Mouse (Mus musculus): ENCODE data around the gene Abtb2. TPM values are rescaled to one million over a fixed set of nuclear protein-coding genes. Genes with fewer than 3 reads are reported as not detected.

Abtb2 gene
- polyA plus RNA-seq, 1 experiment from 2014 or later: 15.6 TPM

DNA sequence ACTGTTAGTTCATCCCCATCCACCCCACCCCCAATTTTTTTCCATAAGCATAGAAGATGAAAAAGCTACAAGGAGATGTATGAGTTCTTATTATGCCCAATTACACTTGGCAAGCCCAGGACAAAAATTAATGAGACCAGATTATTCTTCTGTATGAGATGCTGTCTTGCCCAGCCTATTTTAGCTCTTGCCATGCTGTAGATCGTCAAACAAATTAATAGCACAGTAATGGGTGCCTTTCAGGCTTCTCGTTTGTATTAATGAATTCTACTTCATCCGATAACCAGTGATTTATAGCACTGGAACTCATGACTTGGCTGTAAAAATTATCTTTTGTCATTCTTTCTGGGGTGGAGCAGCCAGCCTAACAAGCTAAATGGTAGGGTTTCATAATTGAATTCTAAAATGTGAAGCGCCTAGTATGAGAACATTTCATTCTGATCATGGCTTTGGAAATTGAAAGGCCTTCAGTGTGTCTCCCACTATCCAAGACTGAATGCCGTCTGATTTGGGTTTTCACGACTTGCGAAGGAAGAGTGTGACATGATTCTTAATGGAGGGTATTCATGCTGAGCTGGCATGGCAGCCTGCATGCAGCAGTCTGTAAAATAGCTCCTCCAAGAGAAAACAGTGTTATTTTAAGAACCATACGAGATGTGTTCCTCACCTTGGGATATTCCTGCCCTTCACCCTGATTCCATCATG, 44.9 kb downstream of the Abtb2 start:
- Histone ChIP-seq H3K36me3 (ENCODE audit: control insufficient read depth, insufficient read depth, low read length) (no peaks in the 10 kb centered on the region), H3K9me3 (replicated peaks; ENCODE audit: control insufficient read depth, low read length) (no peaks in the 10 kb centered on the region), H3K4me2 (no peak overlapping the region), H3K27me3 (ENCODE audit: control insufficient read depth, insufficient read depth, low read length) (no peaks in the 10 kb centered on the region), H3K27ac (ENCODE audit: low read depth, low read length) (no peak overlapping the region), H3K9ac (ENCODE audit: low read depth, low read length) (no peak overlapping the region), H3K4me3 (ENCODE audit: low read depth, low read length) (no peak overlapping the region), H3K4me1 (ENCODE audit: control insufficient read depth, insufficient read depth, low read length) (peaks cover 40% of the 10 kb centered on the region)
- WGBS (ENCODE audit: insufficient replicate concordance): 84% methylated on average over 8 of the region's 8 CpGs
- ATAC-seq (replicated peaks; ENCODE audit: insufficient number of reproducible peaks, low FRiP score, low TSS enrichment): no peak

DNA sequence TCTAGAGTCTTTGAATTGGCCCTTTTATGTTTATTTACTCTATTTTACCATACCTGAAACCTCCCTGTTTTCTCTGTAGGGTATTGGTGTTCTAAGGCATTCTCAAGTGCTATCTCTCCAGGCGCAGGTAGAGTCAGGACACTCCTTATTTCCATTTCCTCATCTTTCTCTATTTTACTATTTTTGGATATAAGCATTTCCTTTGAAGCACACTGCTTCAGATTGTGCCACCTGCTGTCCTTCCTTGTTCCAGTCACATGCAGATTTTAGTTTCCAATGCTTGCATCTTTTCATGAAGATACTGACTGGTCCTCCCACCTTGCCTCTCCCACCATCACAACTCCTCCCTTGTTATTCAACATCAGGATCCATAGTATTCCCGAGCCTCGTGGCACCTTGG, 47.8 kb downstream of the Abtb2 start:
- Histone ChIP-seq H3K27ac (ENCODE audit: low read depth, low read length) (no peak overlapping the region), H3K4me2 (no peak overlapping the region), H3K4me3 (ENCODE audit: low read depth, low read length) (no peak overlapping the region), H3K27me3 (ENCODE audit: control insufficient read depth, insufficient read depth, low read length) (no peaks in the 10 kb centered on the region), H3K4me1 (ENCODE audit: control insufficient read depth, insufficient read depth, low read length) (peaks cover 26% of the 10 kb centered on the region), H3K9ac (ENCODE audit: low read depth, low read length) (no peak overlapping the region), H3K9me3 (replicated peaks; ENCODE audit: control insufficient read depth, low read length) (no peaks in the 10 kb centered on the region), H3K36me3 (ENCODE audit: control insufficient read depth, insufficient read depth, low read length) (no peaks in the 10 kb centered on the region)
- no peak for ATAC-seq (replicated peaks; ENCODE audit: insufficient number of reproducible peaks, low FRiP score, low TSS enrichment)
- WGBS (ENCODE audit: insufficient replicate concordance): 61% methylated on average over 3 of the region's 3 CpGs

DNA sequence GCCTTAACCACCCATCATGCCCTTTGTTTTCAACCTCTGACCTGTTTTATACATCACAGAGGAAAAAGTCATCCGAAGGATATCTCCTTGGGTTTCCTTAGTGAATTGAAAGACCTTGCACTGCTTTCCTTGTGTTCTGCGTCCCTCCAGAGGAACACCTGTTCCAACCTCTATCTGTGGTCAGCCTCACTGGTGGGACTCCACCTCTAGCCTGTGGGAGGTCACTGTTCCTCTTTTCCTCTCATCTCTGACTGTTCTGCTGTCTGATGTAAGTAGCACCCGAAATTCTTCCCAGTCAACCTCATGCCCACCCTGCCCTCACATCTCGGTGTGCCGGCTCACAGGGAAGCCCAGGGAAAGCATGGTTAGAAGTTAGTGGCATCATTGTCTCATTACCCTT, 48.9 kb downstream of the Abtb2 start:
- no peak overlapping the region for H3K4me2 ChIP-seq
- H3K4me1 ChIP-seq (ENCODE audit: control insufficient read depth, insufficient read depth, low read length): peaks cover 19% of the 10 kb centered on the region
- 83% methylated on average over 5 of the region's 5 CpGs for WGBS (ENCODE audit: insufficient replicate concordance)
- no peak overlapping the region for H3K9ac ChIP-seq (ENCODE audit: low read depth, low read length)
- H3K27ac ChIP-seq (ENCODE audit: low read depth, low read length): no peak overlapping the region
- no peak for ATAC-seq (replicated peaks; ENCODE audit: insufficient number of reproducible peaks, low FRiP score, low TSS enrichment)
- no peaks in the 10 kb centered on the region for H3K9me3 ChIP-seq (replicated peaks; ENCODE audit: control insufficient read depth, low read length)
- no peak overlapping the region for H3K4me3 ChIP-seq (ENCODE audit: low read depth, low read length)
- H3K36me3 ChIP-seq (ENCODE audit: control insufficient read depth, insufficient read depth, low read length): no peaks in the 10 kb centered on the region
- H3K27me3 ChIP-seq (ENCODE audit: control insufficient read depth, insufficient read depth, low read length): no peaks in the 10 kb centered on the region

DNA sequence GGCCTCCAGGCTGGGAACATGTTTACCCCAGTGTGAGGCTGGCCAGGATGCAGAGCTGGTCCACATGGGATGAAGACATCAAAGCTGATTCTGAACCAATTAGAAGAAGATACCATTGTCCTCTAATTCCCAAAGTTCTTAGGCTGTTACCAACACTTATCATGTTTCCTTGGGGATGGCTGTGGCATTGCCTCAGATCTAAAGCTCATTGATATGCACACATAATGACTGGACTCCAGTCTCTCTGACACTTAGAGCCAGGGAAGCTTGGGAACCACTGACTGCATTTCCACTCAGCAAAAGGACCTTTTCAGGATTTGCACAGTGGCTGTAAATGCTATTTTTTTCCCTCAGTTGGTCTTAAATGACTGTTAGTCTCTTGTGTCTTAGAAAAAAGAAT, 52.3 kb downstream of the Abtb2 start:
- Histone ChIP-seq H3K9ac (ENCODE audit: low read depth, low read length) (no peak overlapping the region), H3K4me1 (ENCODE audit: control insufficient read depth, insufficient read depth, low read length) (peaks cover 36% of the 10 kb centered on the region), H3K27me3 (ENCODE audit: control insufficient read depth, insufficient read depth, low read length) (no peaks in the 10 kb centered on the region), H3K4me2 (no peak overlapping the region), H3K4me3 (ENCODE audit: low read depth, low read length) (no peak overlapping the region), H3K9me3 (replicated peaks; ENCODE audit: control insufficient read depth, low read length) (no peaks in the 10 kb centered on the region), H3K27ac (ENCODE audit: low read depth, low read length) (no peak overlapping the region), H3K36me3 (ENCODE audit: control insufficient read depth, insufficient read depth, low read length) (no peaks in the 10 kb centered on the region)
- ATAC-seq (replicated peaks; ENCODE audit: insufficient number of reproducible peaks, low FRiP score, low TSS enrichment): no peak

DNA sequence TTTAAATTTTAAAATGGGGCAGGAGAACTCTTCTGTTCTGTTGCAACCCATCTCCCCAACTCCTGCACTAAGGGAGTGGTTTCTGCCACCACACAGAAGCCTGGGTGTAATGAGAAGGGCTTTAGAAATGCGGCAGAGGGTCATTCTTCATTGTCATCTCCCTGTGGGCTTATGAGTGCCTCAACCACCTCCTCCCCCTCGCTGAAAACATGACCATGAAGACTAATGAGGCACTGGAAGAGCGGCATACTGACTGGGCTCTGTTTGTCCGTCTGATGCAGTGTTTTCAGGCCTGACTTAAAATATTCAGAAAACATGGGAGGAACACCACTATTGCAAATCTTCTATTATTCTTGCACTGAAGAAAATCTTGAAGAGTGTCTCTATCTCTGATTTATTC, 56.8 kb downstream of the Abtb2 start:
- no peaks in the 10 kb centered on the region for H3K9me3 ChIP-seq (replicated peaks; ENCODE audit: control insufficient read depth, low read length)
- no peak overlapping the region for H3K9ac ChIP-seq (ENCODE audit: low read depth, low read length)
- no peak overlapping the region for H3K27ac ChIP-seq (ENCODE audit: low read depth, low read length)
- no peak overlapping the region for H3K4me3 ChIP-seq (ENCODE audit: low read depth, low read length)
- H3K36me3 ChIP-seq (ENCODE audit: control insufficient read depth, insufficient read depth, low read length): no peaks in the 10 kb centered on the region
- H3K4me2 ChIP-seq: no peak overlapping the region
- H3K27me3 ChIP-seq (ENCODE audit: control insufficient read depth, insufficient read depth, low read length): no peaks in the 10 kb centered on the region
- ATAC-seq (replicated peaks; ENCODE audit: insufficient number of reproducible peaks, low FRiP score, low TSS enrichment): no peak
- H3K4me1 ChIP-seq (ENCODE audit: control insufficient read depth, insufficient read depth, low read length): peaks cover 51% of the 10 kb centered on the region
- WGBS (ENCODE audit: insufficient replicate concordance): 61% methylated on average over 4 of the region's 4 CpGs

DNA sequence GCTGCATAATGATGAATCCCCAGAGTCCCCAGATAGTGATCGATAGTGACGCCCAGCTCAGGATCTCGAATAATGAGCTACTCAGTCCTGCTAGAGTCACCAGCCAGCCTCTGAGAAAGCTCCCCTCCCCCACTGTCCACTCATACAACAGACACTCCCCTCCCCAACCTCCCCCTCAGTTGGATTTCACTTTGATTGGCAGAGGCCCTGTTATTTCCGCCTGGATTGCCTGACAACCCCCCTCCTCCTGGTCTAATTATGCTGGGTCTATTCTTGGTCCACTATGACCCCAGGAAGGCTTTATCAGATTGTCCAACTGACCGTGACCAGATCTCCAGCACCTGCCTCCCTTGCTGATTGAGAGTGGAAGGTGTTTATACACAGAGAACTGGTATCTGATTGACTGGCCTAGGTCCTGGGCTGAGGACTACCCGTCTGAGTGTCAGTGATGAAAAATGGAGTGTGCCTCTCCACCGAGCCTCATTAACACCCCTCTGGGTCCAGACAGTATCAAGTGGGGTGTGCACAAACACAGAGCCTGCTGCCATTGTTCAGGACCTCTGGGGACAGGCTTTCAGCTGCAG, 59.3 kb downstream of the Abtb2 start:
- Histone ChIP-seq H3K27me3 (ENCODE audit: control insufficient read depth, insufficient read depth, low read length) (no peaks in the 10 kb centered on the region), H3K4me2 (peak overlapping the region; percentile 34), H3K9me3 (replicated peaks; ENCODE audit: control insufficient read depth, low read length) (no peaks in the 10 kb centered on the region), H3K4me3 (ENCODE audit: low read depth, low read length) (no peak overlapping the region), H3K27ac (ENCODE audit: low read depth, low read length) (peak overlapping the region; percentile 38; the same call in 1 of the 2 replicates), H3K4me1 (ENCODE audit: control insufficient read depth, insufficient read depth, low read length) (peaks cover 61% of the 10 kb centered on the region), H3K9ac (ENCODE audit: low read depth, low read length) (no peak overlapping the region; the same call in 1 of the 2 replicates), H3K36me3 (ENCODE audit: control insufficient read depth, insufficient read depth, low read length) (no peaks in the 10 kb centered on the region)
- 10% methylated on average over 7 of the region's 7 CpGs for WGBS (ENCODE audit: insufficient replicate concordance)
- peak; percentile 63; the same call in 1 of the 2 replicates for ATAC-seq (replicated peaks; ENCODE audit: insufficient number of reproducible peaks, low FRiP score, low TSS enrichment)

DNA sequence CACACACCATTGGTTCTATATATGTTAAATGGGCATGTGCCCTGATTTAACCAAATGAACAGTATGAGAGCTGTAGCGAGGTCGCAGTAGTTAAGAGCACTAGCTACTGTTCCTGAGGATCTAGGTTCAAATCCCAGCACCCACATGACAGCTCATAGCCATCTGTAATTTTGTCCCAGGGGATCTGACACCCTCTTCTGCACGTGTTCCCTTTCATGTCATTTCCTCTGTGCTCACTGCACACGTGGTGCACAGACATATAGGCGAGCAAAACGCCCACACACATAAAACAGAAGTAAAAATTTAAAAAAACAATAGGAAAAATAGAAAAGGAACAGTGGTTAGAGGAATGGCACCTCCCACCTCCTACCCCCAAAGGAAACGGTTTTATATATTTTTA, 61.0 kb downstream of the Abtb2 start:
- Histone ChIP-seq H3K4me3 (ENCODE audit: low read depth, low read length) (no peak overlapping the region), H3K27me3 (ENCODE audit: control insufficient read depth, insufficient read depth, low read length) (no peaks in the 10 kb centered on the region), H3K36me3 (ENCODE audit: control insufficient read depth, insufficient read depth, low read length) (no peaks in the 10 kb centered on the region), H3K4me1 (ENCODE audit: control insufficient read depth, insufficient read depth, low read length) (peaks cover 55% of the 10 kb centered on the region), H3K9ac (ENCODE audit: low read depth, low read length) (no peak overlapping the region), H3K9me3 (replicated peaks; ENCODE audit: control insufficient read depth, low read length) (no peaks in the 10 kb centered on the region), H3K4me2 (no peak overlapping the region), H3K27ac (ENCODE audit: low read depth, low read length) (no peak overlapping the region)
- ATAC-seq (replicated peaks; ENCODE audit: insufficient number of reproducible peaks, low FRiP score, low TSS enrichment): no peak
- 76% methylated on average over 7 of the region's 7 CpGs for WGBS (ENCODE audit: insufficient replicate concordance)

DNA sequence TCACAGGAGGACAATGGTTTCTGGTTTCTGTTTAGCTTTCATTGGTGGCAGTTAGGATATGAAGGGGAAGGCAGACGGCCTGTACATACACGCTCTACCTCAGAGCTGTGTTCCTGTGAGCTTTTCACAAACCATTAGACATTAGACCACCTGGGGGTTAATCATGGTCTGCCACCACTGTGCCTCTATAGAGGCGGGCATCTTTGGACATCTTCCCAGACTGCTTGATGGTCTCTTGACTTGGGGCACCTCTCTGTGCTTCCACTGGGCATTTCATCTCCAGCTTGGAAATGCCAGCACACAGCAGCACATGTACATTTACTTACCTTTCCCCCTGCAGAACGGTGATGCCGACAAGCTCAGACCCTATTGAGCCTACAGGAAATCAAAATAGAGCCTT, 63.8 kb downstream of the Abtb2 start:
- Histone ChIP-seq H3K27ac (ENCODE audit: low read depth, low read length) (no peak overlapping the region), H3K4me2 (no peak overlapping the region)

DNA sequence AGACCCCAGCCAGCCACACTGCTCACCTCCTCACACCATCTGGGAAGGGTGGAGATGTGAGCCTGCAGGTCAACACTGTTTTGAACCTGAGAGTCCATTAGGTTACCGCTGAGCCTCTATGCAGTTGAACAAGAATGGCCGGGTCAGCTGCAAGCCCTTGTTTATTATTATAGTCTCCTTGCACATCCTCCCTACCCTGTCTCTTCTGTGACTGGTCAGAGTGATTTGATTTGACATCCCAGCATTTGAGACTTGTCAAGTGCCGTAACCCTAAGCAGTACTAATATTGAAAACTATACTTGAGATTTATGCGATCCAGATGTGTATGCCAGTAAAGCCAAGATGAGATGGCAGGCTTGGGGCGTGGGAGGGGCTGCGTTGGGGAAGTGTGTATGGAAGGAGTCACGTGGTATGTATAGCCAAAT, 65.2 kb downstream of the Abtb2 start:
- H3K27ac ChIP-seq (ENCODE audit: low read depth, low read length): no peak overlapping the region
- H3K4me2 ChIP-seq: no peak overlapping the region
- no peak for ATAC-seq (replicated peaks; ENCODE audit: insufficient number of reproducible peaks, low FRiP score, low TSS enrichment)
- no peak overlapping the region for H3K9ac ChIP-seq (ENCODE audit: low read depth, low read length)
- H3K4me1 ChIP-seq (ENCODE audit: control insufficient read depth, insufficient read depth, low read length): peaks cover 32% of the 10 kb centered on the region
- H3K36me3 ChIP-seq (ENCODE audit: control insufficient read depth, insufficient read depth, low read length): no peaks in the 10 kb centered on the region
- WGBS (ENCODE audit: insufficient replicate concordance): 69% methylated on average over 7 of the region's 7 CpGs
- no peak overlapping the region for H3K4me3 ChIP-seq (ENCODE audit: low read depth, low read length)
- no peaks in the 10 kb centered on the region for H3K9me3 ChIP-seq (replicated peaks; ENCODE audit: control insufficient read depth, low read length)
- no peaks in the 10 kb centered on the region for H3K27me3 ChIP-seq (ENCODE audit: control insufficient read depth, insufficient read depth, low read length)

More for the DNA sequence above, 63.8 kb downstream of the Abtb2 start:
- WGBS (ENCODE audit: insufficient replicate concordance): 70% methylated on average over 5 of the region's 5 CpGs
- H3K36me3 ChIP-seq (ENCODE audit: control insufficient read depth, insufficient read depth, low read length): no peaks in the 10 kb centered on the region
- H3K4me1 ChIP-seq (ENCODE audit: control insufficient read depth, insufficient read depth, low read length): peaks cover 42% of the 10 kb centered on the region
- no peak overlapping the region for H3K9ac ChIP-seq (ENCODE audit: low read depth, low read length)
- ATAC-seq (replicated peaks; ENCODE audit: insufficient number of reproducible peaks, low FRiP score, low TSS enrichment): no peak
- H3K4me3 ChIP-seq (ENCODE audit: low read depth, low read length): no peak overlapping the region
- H3K9me3 ChIP-seq (replicated peaks; ENCODE audit: control insufficient read depth, low read length): no peaks in the 10 kb centered on the region
- no peaks in the 10 kb centered on the region for H3K27me3 ChIP-seq (ENCODE audit: control insufficient read depth, insufficient read depth, low read length)
